Mouse (Mus musculus) cerebellum, adult 9-10 months (tissue): ENCODE data around the gene Zfand2a.

ENCODE experiments used
- DNase-seq: peaks from one replicate; pipeline ENCODE4 v3.0.0; 2022

Gene Zfand2a

GRCm38 (mm10) chr5:139484185-139484814 is at the start of gene Zfand2a:
TSS of gene Zfand2a (minus strand) at chr5:139484549.
- peak; percentile 100 for DNase-seq

- DNase-seq = no peak
Measured at GRCm38 (mm10) chr5:139528851-139529250, 44.5 kb upstream of the Zfand2a start.

- DNase-seq = no peak
Measured at GRCm38 (mm10) chr5:139521987-139522386, 37.6 kb upstream of the Zfand2a start.

GRCm38 (mm10) chr5:139520069-139520834 is 35.9 kb upstream of the Zfand2a start:
- no peak for DNase-seq

GRCm38 (mm10) chr5:139516281-139516680 is 31.9 kb upstream of the Zfand2a start:
- DNase-seq = peak; percentile 66

GRCm38 (mm10) chr5:139512201-139512600 is 27.9 kb upstream of the Zfand2a start:
- no peak for DNase-seq

GRCm38 (mm10) chr5:139510682-139511366 is 26.5 kb upstream of the Zfand2a start:
- DNase-seq = no peak

GRCm38 (mm10) chr5:139506207-139506606 is 21.9 kb upstream of the Zfand2a start:
- no peak for DNase-seq

- DNase-seq = peak; percentile 92
Measured at GRCm38 (mm10) chr5:139505073-139505606, 20.8 kb upstream of the Zfand2a start.

GRCm38 (mm10) chr5:139502281-139502680 is 17.9 kb upstream of the Zfand2a start:
- no peak for DNase-seq

GRCm38 (mm10) chr5:139498791-139499190 is 14.4 kb upstream of the Zfand2a start:
- no peak for DNase-seq

- no peak for DNase-seq
Measured at GRCm38 (mm10) chr5:139496939-139497338, 12.6 kb upstream of the Zfand2a start.

GRCm38 (mm10) chr5:139495019-139495669 is 10.8 kb upstream of the Zfand2a start:
- no peak for DNase-seq

GRCm38 (mm10) chr5:139493690-139494089 is 9.3 kb upstream of the Zfand2a start:
- DNase-seq = no peak

- DNase-seq = no peak
Measured at GRCm38 (mm10) chr5:139491348-139491747, 7.0 kb upstream of the Zfand2a start.

GRCm38 (mm10) chr5:139490131-139490530 is 5.8 kb upstream of the Zfand2a start:
- DNase-seq = no peak

GRCm38 (mm10) chr5:139483171-139483848 is 1.0 kb downstream of the Zfand2a start:
- no peak for DNase-seq

GRCm38 (mm10) chr5:139480406-139480805 is 3.9 kb downstream of the Zfand2a start:
- no peak for DNase-seq

GRCm38 (mm10) chr5:139479088-139479487 is 5.3 kb downstream of the Zfand2a start:
- DNase-seq = no peak

GRCm38 (mm10) chr5:139474741-139475140 is 9.6 kb downstream of the Zfand2a start:
- DNase-seq = no peak

GRCm38 (mm10) chr5:139467998-139468397 is 16.4 kb downstream of the Zfand2a start:
- no peak for DNase-seq

GRCm38 (mm10) chr5:139466801-139467200 is 17.5 kb downstream of the Zfand2a start:
- DNase-seq = no peak
